Mouse (Mus musculus): ENCODE measurements around the gene Bicdl2. TPM values are rescaled to one million over a fixed set of nuclear protein-coding genes. Genes with fewer than 3 reads are reported as not detected.

Gene Bicdl2
- under 1 TPM in 1 of 2 experiments, not detected in 1; 0.31 TPM for total RNA-seq (2021)
- long read RNA-seq, experiment 1 = 0 reads
- long read RNA-seq, experiment 2, partial matches to known transcripts = 0 of 1 reads
- long read RNA-seq, experiment 2, other reads (novel, unspliced or antisense) = 0 of 1 reads

DNA sequence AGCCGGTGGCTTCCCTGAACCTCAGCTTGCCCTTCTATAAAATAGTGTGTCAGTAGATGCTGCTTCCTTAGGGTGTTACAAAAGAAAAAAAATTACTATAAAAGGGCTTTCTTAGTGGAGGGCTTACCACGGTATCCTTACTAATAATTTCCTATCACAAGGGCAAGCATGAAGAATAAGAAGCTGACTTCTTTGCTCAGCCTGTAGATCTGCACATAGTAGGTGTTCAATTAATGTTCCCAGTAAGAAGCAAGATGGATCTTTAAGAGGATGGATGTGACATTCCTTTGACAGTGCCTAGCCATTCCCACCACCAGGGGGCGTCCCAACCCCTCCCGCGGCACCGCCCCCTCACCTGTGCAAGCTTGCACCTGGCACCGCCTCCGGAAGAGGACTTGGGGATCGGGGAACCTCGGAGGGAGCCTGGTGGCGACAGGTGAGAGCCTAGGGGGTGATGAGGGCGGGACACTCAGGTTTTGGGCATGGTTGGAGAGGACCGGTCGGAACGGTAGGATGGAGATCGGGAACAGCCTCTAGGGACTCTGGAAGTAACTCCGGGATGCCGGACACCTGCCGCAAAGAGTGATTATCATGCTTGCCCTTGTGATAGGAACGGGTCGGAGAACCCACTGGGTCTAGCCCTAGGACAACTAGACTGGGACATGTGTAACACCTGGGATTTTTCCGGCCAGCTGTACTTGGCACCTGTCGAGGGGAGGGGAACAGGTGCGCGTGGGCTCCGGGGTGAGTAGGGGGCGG, at the start of gene Bicdl2:
Bicdl2 (plus strand) TSS at position 390 of the 759 bp plus-strand sequence.
- DNase-seq (ENCODE audit: low spot score in 2 of 2) = no peak

DNA sequence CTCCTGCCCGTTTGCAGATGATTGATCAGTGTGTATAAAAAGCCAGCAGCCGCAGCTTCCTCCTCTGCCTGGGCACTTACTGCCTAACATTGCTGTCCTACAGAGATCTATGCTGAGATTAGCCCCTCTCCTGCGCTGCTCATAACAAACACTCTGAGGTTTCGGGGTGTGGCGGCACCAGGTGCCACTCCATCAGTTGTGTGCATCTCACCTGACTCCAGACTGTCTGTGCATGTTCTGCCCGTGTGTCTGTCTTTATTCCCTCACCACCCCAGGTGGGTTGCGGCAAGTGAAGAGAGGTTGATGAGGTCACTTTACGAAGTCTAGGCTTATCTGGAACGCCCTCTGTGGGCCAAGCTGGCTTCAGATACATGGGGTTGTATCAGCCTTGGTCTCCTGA, 43.2 kb upstream of the Bicdl2 start:
- DNase-seq (ENCODE audit: low spot score in 2 of 2) = no peak

DNA sequence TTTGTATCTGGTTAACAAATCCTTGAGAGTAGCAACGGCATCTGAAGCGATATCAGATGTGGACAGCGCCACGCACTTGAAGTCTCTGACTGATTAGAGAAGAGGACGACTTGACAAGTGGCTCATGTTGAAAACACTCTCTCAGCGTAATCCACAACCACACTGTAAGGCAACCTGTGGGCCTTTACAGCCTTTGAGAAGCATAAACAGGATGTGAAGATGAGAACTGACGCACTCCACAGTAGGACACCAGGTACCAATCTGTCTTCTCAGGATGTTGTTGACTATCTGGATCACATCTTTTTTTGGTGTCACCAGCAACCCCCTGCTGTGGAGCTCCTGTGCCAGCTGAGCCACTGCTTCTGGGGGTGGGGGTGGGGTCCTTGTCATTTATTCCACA, 40.0 kb upstream of the Bicdl2 start:
- DNase-seq (ENCODE audit: low spot score in 2 of 2) = no peak

DNA sequence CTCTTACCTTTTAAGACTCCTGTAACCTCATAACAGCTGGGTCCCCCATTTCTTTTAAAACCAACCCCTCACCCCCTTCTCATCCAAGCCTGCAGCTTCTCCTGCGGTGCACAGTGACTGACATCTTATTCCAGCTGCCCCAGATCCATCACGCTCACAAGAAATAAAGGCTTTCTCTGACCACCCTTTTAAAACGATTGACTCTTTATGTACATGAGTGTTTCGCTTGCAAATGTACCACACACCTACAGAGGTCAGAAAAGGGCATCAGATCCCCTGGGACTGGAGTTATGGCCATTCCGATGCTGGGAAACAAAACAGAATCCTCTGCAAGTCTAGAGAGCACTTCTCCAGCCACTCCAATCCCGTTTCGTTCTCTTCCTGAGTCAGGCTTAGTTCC, 32.5 kb upstream of the Bicdl2 start:
- no peak for DNase-seq (ENCODE audit: low spot score in 2 of 2)

DNA sequence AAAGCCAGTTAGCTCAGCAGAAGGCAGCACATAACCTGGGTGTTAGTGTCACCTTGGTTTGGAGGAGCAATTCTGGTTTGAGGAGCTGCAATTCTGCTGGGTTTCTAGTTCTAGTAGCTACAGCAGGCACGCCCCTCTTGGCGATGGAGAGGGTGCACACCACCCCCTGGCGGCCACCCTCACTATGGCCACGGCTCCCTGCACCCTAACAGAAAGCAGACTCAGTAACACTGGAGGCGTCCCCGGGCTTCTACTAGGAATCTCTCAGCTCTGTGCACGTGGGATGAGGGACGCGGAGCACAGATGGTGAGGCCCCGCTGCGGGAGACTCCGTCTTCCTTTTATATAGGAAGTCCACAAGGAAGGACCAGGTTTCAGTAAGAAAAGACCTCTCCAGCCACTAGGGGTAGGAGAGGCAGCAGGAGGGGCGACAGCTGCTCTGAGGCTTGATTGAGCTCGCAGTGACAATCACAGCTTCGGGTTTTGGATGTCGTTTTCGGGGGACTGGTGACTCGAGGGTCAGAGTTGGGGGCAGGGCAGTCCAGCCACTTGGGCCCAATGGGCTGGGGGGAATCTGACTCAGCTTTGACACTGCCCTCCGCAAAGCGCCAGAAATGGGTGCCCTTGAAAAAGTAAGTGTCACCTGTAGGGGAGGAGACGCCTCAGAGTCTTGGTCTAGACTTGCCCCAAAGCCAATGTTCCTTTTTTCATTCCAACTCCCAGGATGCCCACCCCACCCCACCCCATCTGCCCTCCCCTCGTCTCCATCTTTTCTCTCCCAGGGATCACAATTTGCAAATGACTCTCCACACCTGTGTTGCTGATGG, 29.9 kb upstream of the Bicdl2 start:
- peak; percentile 60 to 68 for DNase-seq (ENCODE audit: low spot score in 2 of 2)

DNA sequence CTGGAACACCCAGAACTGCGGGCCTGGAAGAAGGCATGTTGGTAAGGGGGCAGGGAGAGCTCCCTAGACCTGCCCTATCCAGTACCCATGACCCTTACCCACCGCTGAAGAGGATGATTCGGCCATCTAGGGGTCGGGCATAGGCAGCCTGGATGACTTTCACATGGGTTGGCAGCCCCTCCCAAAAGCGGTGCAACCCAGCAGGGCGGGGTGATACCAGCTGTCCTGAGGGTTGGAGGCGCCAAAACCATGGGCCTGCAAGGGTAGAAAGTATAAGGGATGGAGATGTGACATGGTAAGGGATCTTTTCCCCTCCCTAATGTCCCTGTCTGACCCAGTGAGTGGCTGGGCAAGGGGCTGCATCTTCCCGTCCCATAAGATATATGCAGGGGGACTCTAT, 29.1 kb upstream of the Bicdl2 start:
- no peak for DNase-seq (ENCODE audit: low spot score in 2 of 2)

DNA sequence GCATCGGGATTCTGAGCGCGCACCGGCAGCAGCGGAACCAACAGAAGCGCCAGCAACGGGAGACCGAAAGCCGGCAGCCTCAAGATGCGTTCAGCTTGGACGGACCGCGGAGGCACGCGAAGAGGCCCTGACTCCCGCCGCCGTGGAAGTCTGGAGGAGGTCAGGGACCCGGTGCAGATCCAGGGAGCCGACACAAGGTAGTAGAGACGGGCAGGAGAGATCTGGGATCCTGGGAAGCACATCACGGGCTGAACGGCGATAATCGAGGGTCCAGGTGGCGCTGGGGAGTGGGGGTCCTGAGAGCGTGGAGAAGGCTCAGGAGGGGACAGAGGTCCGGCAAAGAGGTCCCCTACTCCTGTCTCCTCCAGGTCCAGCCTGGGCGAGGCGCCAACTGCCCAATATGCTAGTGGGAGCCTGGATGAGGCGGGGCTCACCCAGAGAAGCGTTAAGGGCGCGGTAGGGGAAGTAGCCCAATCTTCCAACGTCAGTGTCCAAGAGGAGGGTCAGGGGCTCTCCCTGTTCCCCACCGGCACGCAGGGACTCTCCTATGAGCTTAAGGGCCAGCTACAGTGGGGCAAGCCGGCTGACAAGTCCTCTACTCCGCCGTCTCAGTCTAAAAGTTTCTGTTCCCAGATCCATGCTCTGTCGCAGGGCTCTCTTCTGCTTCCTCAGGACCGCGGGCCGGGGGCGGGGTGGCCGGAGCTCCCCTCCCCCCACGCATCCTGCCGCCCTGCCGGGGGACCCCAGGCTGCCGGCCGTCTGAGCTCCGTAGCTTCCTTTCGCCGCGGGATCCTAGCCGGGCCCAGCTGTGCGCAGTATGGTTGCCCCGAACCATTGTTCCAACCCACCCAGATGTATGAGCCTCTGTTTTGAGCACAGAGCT, 15.5 kb upstream of the Bicdl2 start, which contains the start of gene Mmp25:
Mmp25 (minus strand) TSS at position 665 of the 883 bp plus-strand sequence.
- DNase-seq (ENCODE audit: low spot score in 2 of 2) = no peak

DNA sequence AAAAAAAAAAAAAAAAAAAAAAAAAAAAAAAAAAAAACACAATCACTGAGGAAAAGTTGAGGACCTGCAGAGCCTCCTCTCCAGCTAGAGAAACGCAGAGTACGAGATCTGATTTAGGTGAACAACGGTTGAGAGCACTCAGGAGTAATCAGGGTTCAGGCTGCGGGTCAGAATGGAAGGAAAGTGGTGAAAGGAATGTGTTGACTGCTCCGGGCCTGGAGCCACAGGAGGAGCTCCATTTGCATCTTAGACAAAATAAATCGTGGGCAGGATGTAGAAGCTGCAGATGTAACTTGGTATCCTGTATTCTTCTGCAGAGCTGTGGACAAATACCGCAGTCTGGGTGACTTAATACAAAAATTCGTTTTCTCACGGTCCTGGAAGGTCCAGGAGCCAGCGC, 14.4 kb upstream of the Bicdl2 start:
- no peak for DNase-seq (ENCODE audit: low spot score in 2 of 2)

DNA sequence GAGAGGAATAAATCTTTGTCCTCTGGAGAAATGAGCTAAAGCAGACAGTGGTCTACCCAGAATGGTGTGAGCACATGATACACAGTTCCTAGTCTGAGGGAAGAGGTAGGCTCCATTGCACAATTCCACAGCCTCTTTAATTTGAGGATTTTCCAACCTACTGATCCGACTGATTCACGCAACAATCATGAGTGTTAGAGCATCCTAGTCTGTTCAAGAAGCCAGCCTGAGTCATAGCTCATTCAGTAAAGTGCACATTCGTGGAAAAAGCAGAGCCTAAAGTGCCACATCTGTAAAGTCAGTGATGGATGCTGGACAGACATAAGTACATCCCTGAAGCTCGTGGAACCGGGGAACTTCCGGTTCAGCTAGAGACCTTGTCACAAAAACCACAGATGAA, 8.9 kb upstream of the Bicdl2 start:
- DNase-seq (ENCODE audit: low spot score in 2 of 2) = no peak

DNA sequence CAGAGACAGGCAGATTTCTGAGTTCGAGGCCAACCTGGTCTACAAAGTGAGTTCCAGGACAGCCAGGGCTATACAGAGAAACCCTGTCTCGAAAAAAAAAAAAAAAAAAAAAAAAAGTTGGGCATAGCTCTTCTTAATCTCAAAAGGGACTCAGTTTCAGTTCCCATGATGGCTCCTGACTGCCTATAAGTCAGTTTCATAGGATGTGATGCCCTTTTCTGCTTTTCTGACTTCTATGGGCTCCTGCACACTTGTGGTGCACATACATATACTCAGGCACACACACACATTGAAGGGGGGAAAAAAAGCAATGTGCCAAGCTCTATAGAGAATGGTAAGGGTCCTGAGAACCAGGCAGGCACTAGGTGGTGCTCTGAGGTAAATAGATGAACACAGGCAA, 7.0 kb upstream of the Bicdl2 start:
- no peak for DNase-seq (ENCODE audit: low spot score in 2 of 2)

DNA sequence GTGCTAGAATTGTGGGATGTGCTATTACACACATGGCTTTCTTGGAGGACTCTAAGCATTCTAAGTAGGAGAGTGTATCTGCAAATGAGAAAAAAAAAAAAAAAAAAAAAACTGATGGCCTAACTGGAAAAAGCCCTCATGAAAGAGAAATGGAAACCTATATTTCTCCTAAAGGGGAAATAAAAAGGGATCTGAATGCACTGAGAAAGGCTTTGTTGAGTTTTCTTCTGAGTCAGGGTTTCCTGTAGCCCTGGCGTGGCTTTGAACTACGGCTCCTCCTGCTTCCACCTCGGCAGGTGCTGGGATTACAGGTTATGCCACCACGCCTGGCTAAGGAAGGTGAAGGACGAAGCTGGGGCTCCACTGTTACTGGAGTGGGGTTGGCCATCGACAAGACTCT, 6.3 kb upstream of the Bicdl2 start:
- DNase-seq (ENCODE audit: low spot score in 2 of 2) = no peak

DNA sequence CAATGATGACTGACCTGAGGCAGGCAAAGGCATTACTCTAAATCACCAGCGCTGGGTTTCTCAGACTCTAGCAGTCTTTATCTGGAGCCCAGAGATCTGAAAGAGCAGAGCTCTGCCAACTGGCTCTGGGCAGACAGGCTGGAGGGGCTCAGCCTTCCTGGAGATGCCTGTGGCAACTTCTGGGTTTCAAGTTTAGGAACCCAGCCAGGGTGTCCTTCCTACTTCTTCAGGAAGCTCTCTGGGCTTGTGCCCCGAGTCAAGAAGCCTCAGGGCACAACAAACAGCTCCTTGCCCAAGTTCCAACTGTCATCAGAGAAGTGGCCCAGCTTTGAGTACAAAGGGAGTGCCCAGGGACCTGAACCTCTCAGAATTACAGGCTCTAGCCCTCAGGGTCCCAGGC, 5.9 kb upstream of the Bicdl2 start:
- DNase-seq (ENCODE audit: low spot score in 2 of 2) = no peak

DNA sequence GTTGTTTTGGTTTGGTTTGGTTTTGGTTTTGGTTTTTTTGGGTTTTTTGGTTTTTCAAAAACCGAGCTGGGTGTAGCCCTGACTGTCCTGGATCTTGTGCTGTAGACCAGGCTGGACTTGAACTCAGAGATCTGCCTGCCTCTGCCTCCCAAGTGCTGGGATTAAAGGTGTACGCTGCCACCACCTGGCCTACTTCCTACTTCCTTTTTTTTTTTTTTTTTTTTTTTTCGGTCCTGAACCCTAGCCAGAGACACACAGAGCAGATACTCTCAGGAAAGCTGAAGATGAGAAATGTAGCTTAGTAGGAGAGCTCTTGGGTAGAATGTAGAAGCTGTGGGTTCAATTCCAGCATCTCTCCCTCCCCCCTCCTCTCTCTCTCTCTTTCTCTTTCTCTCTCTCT, 1.9 kb upstream of the Bicdl2 start:
- DNase-seq (ENCODE audit: low spot score in 2 of 2) = no peak

DNA sequence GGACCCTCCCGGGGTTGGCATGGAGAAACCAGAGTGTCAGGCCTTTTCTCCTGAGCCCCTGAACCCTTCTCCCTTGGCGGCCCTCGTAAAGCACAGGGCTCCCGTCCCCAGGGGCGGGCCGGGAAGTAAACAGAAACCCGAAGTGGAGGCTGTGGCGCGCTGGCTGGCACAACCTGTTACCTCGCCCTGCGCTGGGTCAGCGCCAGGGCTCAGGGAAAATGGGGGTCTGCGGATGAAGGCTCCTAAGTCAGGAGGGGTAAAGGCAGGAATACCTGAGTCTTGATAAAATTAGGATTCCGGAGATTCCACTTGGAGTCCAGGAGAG, 532 bp downstream of the Bicdl2 start:
- no peak for DNase-seq (ENCODE audit: low spot score in 2 of 2)

DNA sequence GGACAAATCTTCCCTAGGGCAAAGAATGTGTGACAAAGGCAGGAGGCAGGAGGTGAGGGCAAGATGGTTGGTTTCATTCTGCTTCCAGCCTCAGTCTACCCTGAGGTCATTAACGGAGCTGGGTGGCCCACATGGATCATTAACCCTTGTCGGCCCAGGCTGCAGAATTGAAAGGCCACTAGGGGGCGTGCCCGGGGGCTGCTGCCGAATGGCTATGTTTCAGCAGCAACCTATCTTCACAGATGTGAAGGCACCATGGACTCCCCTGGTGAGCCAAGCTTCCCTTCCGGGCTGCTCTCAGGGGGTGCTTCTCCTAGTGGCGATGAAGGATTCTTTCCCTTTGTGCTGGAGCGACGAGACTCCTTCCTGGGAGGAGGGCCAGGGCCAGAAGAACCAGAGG, 1.2 kb downstream of the Bicdl2 start:
- no peak for DNase-seq (ENCODE audit: low spot score in 2 of 2)

DNA sequence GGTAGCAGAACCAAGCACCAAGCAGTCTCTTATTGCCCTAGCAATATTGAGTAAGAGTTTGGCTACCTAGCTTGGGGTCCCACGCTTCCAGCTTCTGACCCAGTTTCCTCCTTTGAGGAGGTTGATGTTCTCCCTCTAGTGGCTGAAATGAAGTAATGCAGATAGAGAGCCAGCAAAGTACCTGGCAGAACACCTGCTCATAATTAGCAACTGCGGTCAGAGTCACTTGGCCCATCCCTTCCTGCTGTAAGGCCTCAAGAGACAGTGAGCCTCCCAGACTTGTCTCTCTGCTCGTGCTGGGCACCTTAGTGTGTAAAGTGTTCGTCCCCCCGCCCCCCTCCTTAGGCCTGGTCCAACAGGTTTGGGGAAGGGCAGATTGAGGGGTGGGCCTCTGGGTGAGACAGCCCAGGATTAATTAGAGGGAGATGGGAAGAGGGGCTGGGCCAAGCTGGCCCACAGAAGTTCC, 4.3 kb downstream of the Bicdl2 start:
- DNase-seq (ENCODE audit: low spot score in 2 of 2) = no peak

DNA sequence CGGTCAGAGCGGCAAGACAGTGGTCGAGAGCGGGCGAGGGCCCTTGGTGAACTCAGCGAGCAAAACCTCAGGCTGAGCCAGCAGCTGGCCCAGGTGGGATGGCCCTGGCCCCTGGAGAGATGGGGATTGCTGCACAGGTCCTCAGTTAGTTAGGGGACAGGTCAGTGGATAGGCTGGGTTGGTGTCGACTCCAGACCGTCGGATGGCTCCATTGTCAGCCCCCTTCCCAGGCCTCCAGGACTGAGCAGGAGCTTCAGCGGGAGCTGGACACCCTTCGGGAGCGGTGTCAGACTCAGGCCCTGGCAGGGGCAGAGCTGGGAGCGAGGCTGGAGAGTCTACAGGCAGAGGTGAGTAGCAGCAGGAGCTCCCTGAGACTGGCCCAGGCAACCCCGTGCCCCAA, 5.2 kb downstream of the Bicdl2 start:
- DNase-seq (ENCODE audit: low spot score in 2 of 2) = no peak

DNA sequence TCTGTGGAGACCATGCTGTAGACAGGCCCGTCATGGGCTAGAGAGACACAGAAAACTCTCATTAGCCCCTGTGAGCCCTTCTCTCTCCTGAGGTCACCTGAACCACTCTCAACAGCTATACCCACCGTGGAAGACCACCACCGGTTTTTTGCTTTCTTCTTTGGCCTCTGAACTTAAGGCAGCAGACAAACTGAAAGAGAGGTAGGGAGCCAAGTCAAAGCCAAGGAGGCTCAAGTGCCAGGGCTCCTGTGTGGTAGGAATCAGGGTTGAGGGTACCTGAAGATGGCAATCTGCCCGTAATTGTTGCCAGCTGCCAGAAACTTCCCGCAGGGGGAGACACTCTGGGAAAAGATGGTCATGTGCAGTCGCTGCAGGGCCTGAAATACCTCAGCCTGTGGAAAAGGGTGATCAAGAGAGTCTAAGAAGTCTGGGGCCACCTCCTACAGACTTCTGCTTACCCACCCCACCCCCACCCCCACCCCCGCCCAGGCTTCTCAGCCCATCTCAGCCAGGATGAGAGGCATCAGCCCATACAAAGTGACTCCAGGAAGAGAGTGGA, 10.3 kb downstream of the Bicdl2 start:
- no peak for DNase-seq (ENCODE audit: low spot score in 2 of 2)

DNA sequence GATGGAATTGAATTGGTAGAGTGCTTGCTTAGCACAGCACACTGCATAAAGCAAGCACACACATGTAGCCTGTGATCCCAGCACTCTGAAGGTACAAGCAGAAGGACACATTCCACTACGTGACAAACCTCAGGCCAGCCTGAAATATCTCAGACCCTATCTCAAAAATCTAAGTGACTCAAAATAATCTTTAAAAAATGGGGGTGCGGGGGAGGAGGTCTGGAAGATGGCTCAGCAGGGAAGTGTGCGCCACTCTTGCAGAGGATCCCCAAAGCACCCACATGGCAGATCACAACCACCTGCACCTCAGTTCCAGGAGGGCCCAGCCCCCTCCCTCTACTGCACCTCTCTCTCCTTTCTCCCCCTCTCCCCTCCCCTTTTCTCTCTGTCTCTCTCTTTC, 11.2 kb downstream of the Bicdl2 start:
- no peak for DNase-seq (ENCODE audit: low spot score in 2 of 2)

DNA sequence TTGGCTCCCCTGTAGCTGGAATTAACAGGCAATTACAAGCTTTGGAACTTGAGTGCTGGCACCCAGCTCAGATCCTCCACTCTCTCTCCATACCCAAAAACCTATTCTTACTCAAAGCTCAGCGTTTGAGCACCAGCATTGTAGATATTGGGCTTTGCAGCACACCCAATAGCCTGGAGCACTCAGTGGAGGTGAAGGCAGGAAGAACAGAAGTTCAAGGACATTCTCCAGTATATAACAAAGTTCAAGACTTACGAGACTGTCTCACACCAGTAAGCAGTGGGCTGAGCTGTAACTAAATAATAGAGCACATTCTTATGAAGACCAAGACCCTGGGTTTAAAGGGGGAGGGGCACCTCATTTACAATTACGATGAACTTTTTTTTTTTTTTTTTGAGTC, 12.5 kb downstream of the Bicdl2 start:
- no peak for DNase-seq (ENCODE audit: low spot score in 2 of 2)

Measured in adrenal gland, postnatal 4 days (tissue).